Mouse (Mus musculus) layer of hippocampus, postnatal 14 days (tissue): ENCODE measurements around the gene Ap3m1. TPM values are rescaled to one million over a fixed set of nuclear protein-coding genes. Genes with fewer than 3 reads are reported as not detected.

Experiments used
- DNase-seq, 2 experiments: peaks; one replicate each; pipeline ENCODE4 v3.0.0; 2021 to 2022; ENCODE audit warnings: low spot score in 2 of 2, mixed read lengths in 1 of 2
- total RNA-seq, 2 experiments: library from RNA; stranded (reverse); gene quantifications; 2 replicates each; pipeline ENCODE4 v1.2.3; 2021

Gene Ap3m1
- total RNA-seq, 2 experiments from 2014 or later = 82.1 to 84.3 TPM

DNA sequence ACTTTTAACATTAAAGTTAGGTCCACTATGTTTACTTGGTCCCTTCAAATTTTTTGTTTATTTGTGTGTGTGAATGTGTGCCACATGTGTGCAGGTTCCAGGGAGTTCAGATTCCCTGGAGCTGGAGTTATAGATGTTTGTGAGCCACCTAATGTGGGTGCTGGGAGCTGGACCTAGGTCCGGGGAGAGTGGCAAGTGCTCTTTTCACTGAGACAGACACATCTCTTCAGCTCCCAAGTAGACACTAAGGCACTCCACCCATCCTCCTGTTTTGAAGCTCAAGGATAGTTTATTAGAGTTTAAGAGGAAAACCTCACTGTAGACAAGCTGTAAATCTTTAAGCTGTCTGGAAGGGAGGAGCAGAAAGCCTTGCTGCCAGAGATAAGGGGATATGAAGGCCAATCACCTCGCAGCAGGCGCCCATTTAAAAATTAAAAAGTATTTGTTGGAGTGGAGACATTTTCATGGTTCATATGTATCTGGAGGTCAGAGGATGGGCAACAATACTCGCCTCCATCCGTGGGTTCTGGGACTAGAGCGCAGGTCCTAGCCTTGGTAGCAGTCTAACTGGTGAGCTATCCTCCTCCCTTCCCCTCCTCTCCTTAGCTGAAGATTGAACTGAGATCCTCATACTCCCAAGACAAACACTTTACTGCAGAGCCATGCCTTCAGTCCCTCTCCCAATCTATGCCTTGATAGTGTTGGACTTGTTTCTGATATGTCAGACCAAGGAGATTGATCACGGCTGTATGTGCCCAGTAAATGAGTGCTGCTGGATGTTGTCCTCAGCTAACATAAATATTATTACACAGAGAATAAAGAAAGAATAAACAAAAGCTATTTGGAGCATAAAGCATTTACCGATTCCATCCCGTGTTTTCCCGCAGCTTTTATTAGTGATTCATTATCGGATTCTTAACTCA lies 22.4 kb upstream of the Ap3m1 start:
- DNase-seq = no peak

GRCm38 (mm10) chr14:21073981-21074380 lies 21.7 kb upstream of the Ap3m1 start:
- no peak for DNase-seq

DNA sequence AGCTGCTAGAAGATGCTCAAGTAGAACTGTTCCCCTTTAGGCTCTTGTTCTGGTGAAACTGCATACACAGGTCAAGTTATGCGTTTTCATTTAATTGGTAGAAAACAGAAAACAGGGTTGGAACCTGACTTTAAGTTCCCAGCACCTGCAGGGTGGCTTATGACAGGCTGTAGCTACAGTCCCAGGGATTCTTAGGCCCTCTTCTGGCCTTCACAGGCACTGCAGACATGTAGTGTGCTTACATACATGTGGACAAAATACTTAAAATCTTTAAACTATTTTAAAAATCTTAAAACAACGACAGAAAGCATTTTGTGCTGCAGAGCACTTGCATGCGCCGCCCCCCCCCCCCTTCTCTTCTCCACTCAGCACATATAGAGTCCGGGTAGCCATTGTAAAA lies 17.3 kb upstream of the Ap3m1 start:
- no peak for DNase-seq

DNA sequence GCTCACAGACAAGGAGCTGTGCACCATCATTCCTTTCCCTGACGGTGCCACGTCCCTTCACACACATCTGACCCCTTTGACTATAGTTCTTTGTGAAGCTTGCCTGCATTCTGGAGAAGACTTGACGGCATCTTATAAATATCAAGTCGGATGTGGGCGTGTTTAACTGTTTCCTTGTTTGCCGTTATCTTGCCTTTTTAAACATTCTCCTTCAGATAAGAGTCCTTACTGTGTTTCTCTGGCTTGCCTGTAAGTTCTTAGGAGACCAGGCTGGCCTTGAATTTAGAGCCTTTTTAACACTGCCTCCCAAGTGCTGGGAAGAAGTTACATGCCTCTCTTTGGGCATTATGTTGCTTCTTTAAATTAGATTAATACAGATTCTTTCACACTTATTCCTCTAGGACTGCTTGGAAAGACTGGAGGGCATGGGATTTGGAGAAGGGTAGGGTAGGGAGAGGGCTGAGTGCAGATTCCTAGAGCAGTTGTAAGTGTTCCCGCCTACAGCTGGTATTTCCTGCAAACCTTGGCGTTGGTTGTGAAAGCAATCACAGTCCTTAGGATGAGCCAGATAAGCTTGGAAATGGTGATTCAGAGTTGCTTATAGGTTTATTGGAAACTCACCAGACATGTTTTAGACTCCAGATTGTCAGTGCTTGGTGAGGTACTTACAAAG lies 13.3 kb upstream of the Ap3m1 start:
- no peak for DNase-seq

- DNase-seq = no peak
These were observed 12.0 kb upstream of the Ap3m1 start for GRCm38 (mm10) chr14:21064321-21064720.

DNA sequence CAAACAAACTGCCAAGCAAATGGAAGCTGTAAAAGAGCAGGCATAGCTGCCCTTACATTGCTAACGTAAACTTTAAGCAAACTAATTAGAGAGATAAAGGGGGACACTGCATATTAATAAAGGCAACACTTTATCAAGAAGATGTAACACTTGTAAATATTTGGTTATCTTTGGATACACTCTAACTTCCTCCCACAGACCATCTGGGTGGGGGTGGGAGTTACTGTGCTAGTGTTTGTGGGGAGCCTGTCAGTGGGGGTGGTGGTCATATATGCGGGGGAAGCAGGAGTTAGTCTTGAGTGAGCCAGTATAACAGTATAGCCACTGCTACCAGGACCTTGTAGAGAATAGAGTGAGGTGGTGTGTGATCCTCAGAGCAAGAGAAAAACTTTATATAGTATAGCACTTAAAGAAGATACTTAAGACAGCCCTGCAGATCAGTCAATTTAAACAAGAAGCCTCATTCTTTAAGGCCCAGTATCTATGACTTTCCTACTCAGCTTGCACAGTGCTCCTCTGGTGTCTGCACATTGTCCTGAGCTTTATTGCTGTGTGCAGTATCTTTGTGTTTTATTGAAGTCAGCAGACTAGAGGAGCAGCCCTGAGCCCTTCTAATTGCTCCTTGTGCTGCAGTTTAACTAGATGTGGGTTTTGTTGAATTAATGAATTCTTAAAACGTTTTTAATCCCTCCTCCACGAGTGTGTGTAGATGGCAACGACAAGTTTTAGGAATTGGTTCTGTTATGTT lies 10.6 kb upstream of the Ap3m1 start:
- no peak for DNase-seq

- DNase-seq = no peak
These were observed 6.7 kb upstream of the Ap3m1 start for GRCm38 (mm10) chr14:21058972-21059371.

DNA sequence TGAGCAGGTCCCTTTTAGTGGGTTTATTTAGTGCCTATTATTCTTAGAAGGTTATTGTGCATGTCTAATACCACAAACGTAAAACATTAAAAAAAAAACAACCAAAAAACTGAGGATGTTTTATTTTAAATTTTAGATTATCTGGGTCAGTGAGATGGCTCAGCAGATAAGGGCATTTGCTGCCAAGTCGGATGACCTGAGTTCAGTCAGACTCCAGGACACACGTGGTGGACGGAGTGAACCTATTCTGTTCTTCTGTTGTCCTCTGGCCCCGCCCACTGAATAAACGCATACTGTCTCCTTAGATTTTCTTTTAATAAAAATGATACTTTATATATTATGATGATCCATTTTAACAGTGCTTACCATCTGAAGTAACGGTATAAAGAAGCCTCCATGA lies 1.3 kb upstream of the Ap3m1 start:
- no peak for DNase-seq

GRCm38 (mm10) chr14:21053151-21053550 lies 843 bp upstream of the Ap3m1 start:
- no peak for DNase-seq

- DNase-seq = peak in 1 of 2 experiments; percentile 68
These were observed 448 bp upstream of the Ap3m1 start for GRCm38 (mm10) chr14:21052781-21053130.

DNA sequence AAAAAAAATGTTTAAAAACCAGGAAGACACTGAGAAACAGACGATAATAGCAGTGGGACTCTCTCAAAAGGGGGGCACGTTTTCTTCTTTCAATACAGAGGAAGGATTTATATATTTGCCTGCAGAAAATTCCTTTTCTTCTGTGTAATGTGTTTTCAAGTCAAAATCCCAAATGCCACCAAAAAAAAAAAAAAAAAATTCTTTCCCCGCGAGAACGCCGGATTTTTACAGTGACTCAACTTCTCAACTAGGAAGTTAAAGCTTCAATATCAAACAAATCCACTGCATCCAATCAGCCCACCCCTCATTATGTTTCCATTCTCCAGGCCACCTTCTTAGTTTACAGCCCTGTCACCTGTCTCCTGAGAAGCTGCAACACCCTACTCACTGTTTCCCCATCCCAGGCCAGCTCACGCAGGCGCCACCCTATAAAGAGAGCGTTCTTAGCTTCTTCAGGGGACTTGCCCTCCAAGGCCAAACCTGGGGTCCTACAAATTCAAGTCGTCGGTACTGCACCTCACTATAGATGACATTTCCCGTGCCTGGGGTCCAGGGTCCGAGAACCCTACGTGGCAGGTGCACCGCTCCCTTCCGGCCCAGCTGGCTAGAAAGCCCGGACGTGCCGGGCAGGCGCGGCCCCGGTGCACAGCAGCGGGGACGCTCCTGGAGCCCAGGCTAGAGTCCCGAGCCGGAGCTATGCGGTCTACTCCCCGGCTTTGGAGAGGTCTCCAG lies 762 bp downstream of the Ap3m1 start:
- no peak for DNase-seq

- no peak for DNase-seq
These were observed 1.6 kb downstream of the Ap3m1 start for GRCm38 (mm10) chr14:21050734-21051133.

GRCm38 (mm10) chr14:21048879-21049278 lies 3.4 kb downstream of the Ap3m1 start:
- peak in 1 of 2 experiments; percentile 42 for DNase-seq

- DNase-seq = no peak
These were observed 4.5 kb downstream of the Ap3m1 start for GRCm38 (mm10) chr14:21047840-21048239.

- DNase-seq = no peak
These were observed 12.7 kb downstream of the Ap3m1 start for GRCm38 (mm10) chr14:21039623-21040022.

GRCm38 (mm10) chr14:21039077-21039476 lies 13.2 kb downstream of the Ap3m1 start:
- no peak for DNase-seq

GRCm38 (mm10) chr14:21034791-21035190 lies 17.5 kb downstream of the Ap3m1 start:
- DNase-seq = no peak

DNA sequence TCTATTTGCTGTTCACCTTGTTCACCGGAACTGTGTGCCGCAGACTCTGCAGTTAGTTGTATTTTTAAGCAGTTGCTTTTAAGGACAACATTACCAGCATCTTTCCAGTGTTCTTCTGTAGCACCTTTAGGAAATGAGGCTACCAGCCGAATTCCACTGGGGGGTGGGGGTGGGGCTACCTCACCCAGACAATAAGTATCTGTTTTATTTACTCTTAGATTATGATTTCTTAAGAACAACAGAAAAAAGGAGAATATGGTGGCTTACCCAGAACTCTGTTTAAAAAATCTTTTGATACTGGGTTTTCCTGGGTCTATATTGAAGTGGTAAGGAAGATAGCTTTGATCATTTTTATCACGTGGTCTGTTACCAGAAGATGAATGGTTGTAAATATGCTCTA lies 18.0 kb downstream of the Ap3m1 start:
- no peak for DNase-seq

- peak in 1 of 2 experiments; percentile 55 for DNase-seq
These were observed 20.4 kb downstream of the Ap3m1 start for GRCm38 (mm10) chr14:21031783-21032511.

DNA sequence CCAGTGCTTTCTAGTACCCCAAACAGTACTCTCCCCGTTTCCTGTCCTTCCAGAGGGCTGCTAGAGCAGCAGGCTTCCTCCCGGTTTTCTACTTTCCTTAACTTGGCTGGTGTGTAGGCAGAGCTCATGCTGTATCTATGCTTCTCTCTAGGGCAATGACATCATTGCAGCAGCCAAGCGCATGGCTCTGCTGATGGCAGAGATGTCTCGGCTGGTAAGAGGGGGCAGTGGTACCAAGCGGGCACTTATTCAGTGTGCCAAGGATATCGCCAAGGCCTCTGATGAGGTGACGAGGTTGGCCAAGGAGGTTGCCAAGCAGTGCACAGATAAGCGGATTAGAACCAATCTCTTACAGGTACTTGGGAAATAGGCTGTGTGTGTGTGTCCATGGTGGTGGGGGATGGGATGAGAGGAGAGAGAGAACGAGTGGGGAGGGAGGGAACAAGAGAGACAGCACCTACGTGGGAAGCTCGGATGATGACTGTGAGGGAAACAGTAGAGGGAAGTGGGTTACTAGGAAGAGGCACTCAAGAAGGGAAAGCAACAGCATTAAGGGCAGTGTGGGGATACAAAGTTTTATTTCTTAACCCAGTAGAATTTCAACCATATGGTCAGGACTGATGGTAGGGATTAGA lies 23.2 kb downstream of the Ap3m1 start:
- DNase-seq = no peak
